Mouse (Mus musculus) spleen, embryonic (tissue): ENCODE results near the gene Gm815.

Experiments
- CTCF ChIA-PET: fragments of 350-600 bp; sonication (Branson Sonifier 250); formaldehyde crosslinking; loops from one replicate; lab custom pipeline; 2022; lab: Charles Lee

Gm815 gene

GRCm38 (mm10) chr19:26885616-26886015 is at the start of gene Gm815:
Gene Gm815 (plus strand): TSS chr19:26885881.
- CTCF ChIA-PET = no interaction called here

GRCm38 (mm10) chr19:26837626-26838025 is 48.1 kb upstream of the Gm815 start:
- CTCF ChIA-PET = no interaction called here

- CTCF ChIA-PET = no interaction called here
Measured at GRCm38 (mm10) chr19:26843896-26844295, 41.8 kb upstream of the Gm815 start.

- CTCF ChIA-PET = no interaction called here
Measured at GRCm38 (mm10) chr19:26844813-26845212, 40.9 kb upstream of the Gm815 start.

- CTCF ChIA-PET = interaction anchor here (0.6 kb wide), 1 partner anchor 1167 kb away, joined by 10 read pairs; no protein-coding TSS in a partner anchor
Measured at GRCm38 (mm10) chr19:26845276-26846016, 40.2 kb upstream of the Gm815 start.

GRCm38 (mm10) chr19:26846017-26846285 is 39.7 kb upstream of the Gm815 start:
- CTCF ChIA-PET = interaction anchor here (0.6 kb wide), 1 partner anchor 1167 kb away, joined by 10 read pairs; no protein-coding TSS in a partner anchor

GRCm38 (mm10) chr19:26851017-26851782 is 34.5 kb upstream of the Gm815 start:
- CTCF ChIA-PET = no interaction called here

- CTCF ChIA-PET = no interaction called here
Measured at GRCm38 (mm10) chr19:26852325-26852900, 33.3 kb upstream of the Gm815 start.

GRCm38 (mm10) chr19:26853701-26854282 is 31.9 kb upstream of the Gm815 start:
- CTCF ChIA-PET = no interaction called here

GRCm38 (mm10) chr19:26854661-26855060 is 31.0 kb upstream of the Gm815 start:
- CTCF ChIA-PET = no interaction called here

- CTCF ChIA-PET = no interaction called here
Measured at GRCm38 (mm10) chr19:26855152-26855551, 30.5 kb upstream of the Gm815 start.

- CTCF ChIA-PET = no interaction called here
Measured at GRCm38 (mm10) chr19:26858427-26859194, 27.1 kb upstream of the Gm815 start.

- CTCF ChIA-PET = no interaction called here
Measured at GRCm38 (mm10) chr19:26859195-26859570, 26.5 kb upstream of the Gm815 start.

- CTCF ChIA-PET = no interaction called here
Measured at GRCm38 (mm10) chr19:26863662-26864061, 22.0 kb upstream of the Gm815 start.

- CTCF ChIA-PET = no interaction called here
Measured at GRCm38 (mm10) chr19:26864975-26865690, 20.5 kb upstream of the Gm815 start.

GRCm38 (mm10) chr19:26865736-26866135 is 19.9 kb upstream of the Gm815 start:
- CTCF ChIA-PET = no interaction called here

- CTCF ChIA-PET = no interaction called here
Measured at GRCm38 (mm10) chr19:26869591-26869990, 16.1 kb upstream of the Gm815 start.

GRCm38 (mm10) chr19:26870280-26870679 is 15.4 kb upstream of the Gm815 start:
- CTCF ChIA-PET = no interaction called here

- CTCF ChIA-PET = no interaction called here
Measured at GRCm38 (mm10) chr19:26871096-26871495, 14.6 kb upstream of the Gm815 start.

GRCm38 (mm10) chr19:26872886-26873285 is 12.8 kb upstream of the Gm815 start:
- CTCF ChIA-PET = no interaction called here

- CTCF ChIA-PET = no interaction called here
Measured at GRCm38 (mm10) chr19:26875601-26876000, 10.1 kb upstream of the Gm815 start.
